Mouse (Mus musculus) gastrocnemius, postnatal 36 days (tissue): ENCODE results near the gene Ak2. TPM values are rescaled to one million over a fixed set of nuclear protein-coding genes. Genes with fewer than 3 reads are reported as not detected.
A peak's percentile ranks its signal among the peaks of the same experiment; 100 is the strongest.

Source experiments
- DNase-seq, 2 experiments: peaks; one replicate each; pipeline ENCODE4 v3.0.0; 2022
- intact Hi-C: fragments of 180-260 bp; cut with DNase I; formaldehyde crosslinking; loops from one replicate; pipeline ENCODE4 v1.15.1; 2025
- total RNA-seq, 2 experiments: library from RNA; stranded (reverse); gene quantifications; 2 replicates each; pipeline ENCODE4 v1.2.3; 2021

The Ak2 gene
- total RNA-seq, 2 experiments from 2014 or later: 28.1 to 34.1 TPM

- no peak for DNase-seq
- intact Hi-C loops: loop anchor here (2.0 kb wide), 1 partner anchor 116 kb away; no protein-coding TSS in a partner anchor
Measured at GRCm38 (mm10) chr4:128970417-128970807, 21.3 kb upstream of the Ak2 start.

- DNase-seq: peak; percentile 54 to 73
- intact Hi-C loops: loop anchor here (2.0 kb wide), 1 partner anchor 116 kb away; no protein-coding TSS in a partner anchor
Measured at GRCm38 (mm10) chr4:128971065-128971694, 20.6 kb upstream of the Ak2 start.

DNA sequence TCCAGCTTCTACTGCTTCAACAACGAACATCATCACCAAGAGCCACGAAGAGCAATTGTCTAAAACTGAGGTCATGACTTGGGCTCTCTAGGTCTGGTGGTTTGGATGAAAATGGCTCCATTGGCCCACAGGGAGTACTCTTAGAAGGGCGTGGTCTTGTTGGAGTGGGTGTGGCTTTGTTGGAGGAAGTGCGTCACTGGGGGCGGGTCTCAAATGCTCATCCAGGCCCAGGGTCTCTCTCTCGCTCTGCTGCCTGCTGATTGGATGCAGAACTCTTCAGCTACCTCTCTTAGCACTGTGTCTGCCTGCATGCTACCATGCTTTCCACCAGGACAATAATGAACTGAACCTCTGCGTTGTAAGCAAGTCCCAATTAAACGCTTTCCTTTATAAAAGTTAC lies 17.1 kb upstream of the Ak2 start:
- no peak for DNase-seq
- intact Hi-C loops: no loop called here

DNA sequence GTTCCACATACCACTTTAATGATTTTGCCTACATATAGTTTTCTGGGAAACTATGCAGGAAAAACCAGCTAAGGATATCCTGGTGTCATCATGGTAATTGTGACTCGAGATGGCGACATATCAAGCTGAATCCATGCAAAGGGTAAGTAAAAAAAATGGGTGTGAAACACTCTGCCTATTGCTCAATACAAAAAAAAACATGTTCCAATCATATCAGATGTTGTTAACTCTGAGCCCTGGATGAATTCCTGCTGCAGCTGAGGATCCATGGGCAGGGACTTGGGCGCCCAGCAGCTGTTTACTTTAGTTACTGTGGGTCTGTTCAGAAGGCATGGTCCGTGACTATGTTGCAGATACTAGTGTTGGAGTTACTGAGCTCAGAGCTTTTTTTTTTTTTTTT lies 15.2 kb upstream of the Ak2 start:
- no peak for DNase-seq
- intact Hi-C loops: no loop called here

DNA sequence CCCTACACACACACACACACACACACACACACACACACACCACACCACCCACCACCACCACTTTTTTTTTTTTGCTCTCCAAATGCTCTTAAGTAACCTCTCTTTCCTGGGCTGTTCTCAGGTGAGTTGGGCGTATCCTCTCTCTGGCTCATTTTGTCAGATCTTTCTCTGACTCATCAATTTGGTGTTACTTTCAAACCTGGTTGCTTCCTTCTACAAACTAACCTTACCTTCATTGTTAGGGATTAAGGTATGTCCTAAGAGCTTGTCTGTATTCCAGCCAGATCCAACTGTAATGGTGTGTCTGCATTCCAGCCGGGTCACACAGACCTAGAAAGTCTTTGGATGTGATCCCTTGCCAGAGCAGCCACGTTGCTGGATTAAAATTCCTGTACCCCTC lies 14.5 kb upstream of the Ak2 start:
- intact Hi-C loops: no loop called here
- DNase-seq: no peak

- intact Hi-C loops: no loop called here
- DNase-seq: no peak
Measured at GRCm38 (mm10) chr4:128978634-128979033, 13.1 kb upstream of the Ak2 start.

DNA sequence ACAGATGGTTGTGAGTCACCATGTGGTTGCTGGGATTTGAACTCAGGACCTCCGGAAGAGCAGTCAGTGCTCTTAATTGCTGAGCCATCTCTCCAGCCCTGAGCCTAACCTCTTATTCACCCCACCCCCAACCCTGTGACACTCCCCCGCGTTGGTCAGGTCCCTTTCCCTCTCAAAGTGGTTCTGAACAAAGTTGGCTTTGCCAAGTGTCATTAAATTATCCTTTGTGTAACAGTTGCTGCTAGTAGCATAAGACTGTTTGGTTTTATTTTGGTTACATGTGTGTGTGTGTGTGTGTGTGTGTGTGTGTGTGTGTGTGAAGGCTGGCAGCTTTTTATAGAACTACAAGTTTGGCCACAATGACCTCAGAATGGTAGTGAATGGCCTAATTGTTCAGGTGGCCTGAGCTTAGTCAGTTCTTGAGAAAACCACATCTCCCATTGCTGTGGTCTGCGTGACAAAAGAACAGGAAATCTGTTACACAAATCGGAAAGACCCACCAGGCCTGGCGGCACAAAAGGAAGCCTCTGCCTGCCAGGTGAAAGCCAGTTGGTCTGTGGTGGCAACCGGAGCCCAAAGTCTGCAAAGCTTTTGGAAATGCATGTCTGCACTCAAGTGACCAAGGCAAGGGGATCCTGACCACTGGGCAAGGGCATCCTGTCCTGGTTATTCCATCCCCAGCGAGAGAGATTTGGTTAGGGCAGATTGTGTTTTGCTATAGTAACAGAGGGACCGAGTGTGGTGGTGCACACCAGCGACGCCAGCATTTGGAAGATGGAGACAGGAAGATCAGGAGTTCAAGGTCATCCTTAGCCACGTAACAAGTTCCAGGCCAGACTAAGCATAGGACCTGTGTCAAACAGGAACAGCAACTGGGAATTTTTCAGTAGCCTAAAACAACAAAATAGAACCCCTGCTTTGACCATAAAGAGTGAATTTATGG lies 10.6 kb upstream of the Ak2 start:
- no peak for DNase-seq
- intact Hi-C loops: no loop called here

DNA sequence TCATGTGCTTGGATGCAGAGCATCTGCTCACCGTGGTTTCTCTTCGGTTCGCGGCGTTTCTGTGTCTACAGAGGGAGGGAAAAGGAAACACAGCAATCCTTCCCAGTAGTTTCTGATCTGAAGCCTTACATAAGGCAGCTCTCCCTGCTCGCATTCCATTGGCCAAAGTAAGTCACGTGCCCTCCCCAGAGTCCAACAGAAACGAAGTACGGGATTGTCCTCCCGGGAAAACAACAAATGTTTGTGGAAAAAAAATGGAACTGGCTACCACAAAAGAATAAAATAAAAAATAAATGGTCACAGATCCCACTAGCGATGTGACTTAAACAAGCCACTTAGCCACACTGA lies 10.0 kb upstream of the Ak2 start:
- intact Hi-C loops: no loop called here

DNA sequence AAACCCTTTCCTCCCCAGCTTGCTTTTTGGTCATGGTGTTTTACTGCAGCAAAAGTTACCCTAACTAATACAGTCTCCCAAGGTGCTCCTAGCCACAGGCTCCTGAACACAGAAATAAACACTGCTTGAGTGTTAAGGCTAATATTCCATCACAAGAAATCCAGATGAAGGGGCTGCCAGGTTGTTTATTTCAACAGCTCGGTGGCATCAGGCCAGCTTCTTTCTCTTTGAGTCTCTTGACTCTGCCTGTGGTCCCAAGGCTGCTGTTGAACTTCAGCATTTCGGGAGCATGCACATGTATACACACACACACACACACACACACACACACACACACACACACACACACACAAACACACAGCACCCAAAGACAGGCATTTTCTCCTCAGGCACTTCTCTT lies 8.6 kb upstream of the Ak2 start:
- no peak for DNase-seq
- intact Hi-C loops: no loop called here

More for the DNA sequence above, 10.0 kb upstream of the Ak2 start:
- DNase-seq: no peak

GRCm38 (mm10) chr4:128983656-128984055 lies 8.1 kb upstream of the Ak2 start:
- DNase-seq: no peak
- intact Hi-C loops: no loop called here

DNA sequence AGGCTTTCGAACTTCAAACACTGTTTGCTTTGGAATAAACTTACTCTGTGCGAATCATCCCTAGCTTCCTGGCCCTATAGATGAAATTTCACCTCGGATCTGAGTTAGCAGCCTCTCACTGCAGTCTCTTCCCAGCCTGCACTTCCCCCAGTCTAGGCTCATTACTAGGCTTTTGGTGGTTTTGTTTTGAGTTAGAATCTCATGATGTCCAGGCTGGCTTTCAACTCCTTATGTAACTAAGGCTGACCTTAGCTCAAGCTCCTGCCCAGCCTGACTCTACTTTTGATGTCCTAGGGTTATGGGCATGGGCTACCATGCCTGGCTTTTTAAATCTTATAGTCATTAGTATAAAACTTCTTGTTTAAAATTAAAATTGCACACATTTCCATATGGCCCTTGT lies 7.2 kb upstream of the Ak2 start:
- intact Hi-C loops: no loop called here
- DNase-seq: no peak

- intact Hi-C loops: no loop called here
- no peak for DNase-seq
Measured at GRCm38 (mm10) chr4:128988911-128989310, 2.8 kb upstream of the Ak2 start.

DNA sequence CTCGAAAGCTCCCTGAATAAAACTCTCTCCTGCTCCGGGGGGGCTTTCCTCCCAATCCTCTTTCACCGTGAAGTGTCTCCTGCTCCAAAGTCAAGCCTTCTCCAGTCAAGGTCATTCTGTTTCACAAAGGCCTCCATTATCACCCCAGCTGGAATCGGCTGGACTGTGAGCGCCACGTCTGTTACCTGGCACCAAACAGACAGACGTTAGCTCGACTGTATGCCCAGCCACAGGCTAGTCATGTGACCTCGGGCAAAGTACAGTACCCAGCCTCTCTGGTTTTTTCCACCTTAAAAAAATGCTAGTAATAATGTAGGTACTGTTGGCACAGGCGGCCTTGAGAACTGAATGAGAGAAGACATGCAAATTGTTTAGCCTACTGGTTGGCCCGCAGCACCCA lies 2.1 kb upstream of the Ak2 start:
- intact Hi-C loops: no loop called here
- DNase-seq: no peak

GRCm38 (mm10) chr4:128992176-128992575 lies 418 bp downstream of the Ak2 start:
- intact Hi-C loops: no loop called here

GRCm38 (mm10) chr4:128993025-128993662 lies 1.4 kb downstream of the Ak2 start:
- intact Hi-C loops: no loop called here
- DNase-seq: peak; percentile 89 to 93

More at GRCm38 (mm10) chr4:128992176-128992575, 418 bp downstream of the Ak2 start:
- no peak for DNase-seq

DNA sequence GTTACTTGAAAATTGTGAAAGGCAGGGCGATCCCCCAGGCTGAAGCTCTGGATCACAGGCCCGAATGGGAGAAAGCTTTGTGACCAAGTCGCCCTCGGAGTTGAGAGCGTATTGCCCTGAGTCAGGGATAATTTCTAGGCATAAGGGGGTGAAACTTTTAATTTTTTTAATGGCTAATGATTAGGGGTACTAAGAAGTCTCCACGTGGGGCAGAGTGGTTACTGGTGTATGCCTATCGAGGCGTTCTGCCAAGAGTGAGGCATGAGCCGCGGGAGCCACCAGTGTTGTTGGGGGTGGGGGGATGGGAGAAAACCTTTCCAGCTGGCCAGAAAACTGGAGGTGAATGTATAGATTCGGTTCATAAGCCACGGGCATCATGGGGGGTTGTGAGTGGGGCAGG lies 1.9 kb downstream of the Ak2 start:
- DNase-seq: no peak
- intact Hi-C loops: no loop called here

DNA sequence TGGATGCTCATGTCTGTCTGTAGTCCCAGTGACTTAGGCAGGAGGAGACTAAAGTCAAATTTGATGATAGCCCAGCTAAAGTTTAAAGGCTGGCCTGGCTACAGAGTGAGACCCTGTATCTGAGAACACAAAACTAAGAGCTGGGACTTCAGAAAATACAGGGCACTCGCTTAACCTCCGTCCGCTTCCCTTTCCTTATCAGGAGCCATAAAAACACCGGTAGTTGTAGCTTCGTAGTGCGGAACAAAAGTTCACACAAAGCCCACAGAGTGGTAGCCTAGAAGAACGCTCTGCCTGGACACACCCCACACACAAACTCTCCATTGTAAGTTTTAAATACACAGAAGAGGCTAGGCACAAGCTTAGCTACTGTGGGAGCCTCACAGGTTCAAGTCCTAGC lies 3.5 kb downstream of the Ak2 start:
- DNase-seq: no peak
- intact Hi-C loops: no loop called here

DNA sequence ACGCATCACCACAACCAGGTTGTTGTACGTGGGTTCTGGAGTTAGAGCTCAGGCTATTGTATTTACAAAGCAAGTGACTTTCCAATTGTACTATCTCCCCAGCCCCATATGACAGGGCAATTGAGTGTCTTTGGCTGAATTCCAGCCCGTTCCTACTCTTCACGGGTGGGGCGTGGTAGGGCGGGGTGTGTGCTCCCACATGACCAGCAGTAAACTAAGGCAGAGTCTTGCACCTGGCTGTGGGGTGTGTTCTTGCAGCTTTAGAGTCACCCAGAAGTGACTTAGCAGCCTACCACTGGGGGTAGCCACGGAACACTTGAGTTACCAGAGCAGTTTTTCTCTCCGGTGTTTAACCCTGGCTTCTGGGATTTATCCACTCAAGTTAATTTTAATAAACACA lies 5.5 kb downstream of the Ak2 start:
- no peak for DNase-seq

GRCm38 (mm10) chr4:128998401-128998800 lies 6.6 kb downstream of the Ak2 start:
- intact Hi-C loops: no loop called here

More for the DNA sequence above, 5.5 kb downstream of the Ak2 start:
- intact Hi-C loops: no loop called here

GRCm38 (mm10) chr4:129000786-129001185 lies 9.0 kb downstream of the Ak2 start:
- intact Hi-C loops: no loop called here
- no peak for DNase-seq

More at GRCm38 (mm10) chr4:128998401-128998800, 6.6 kb downstream of the Ak2 start:
- no peak for DNase-seq

- intact Hi-C loops: no loop called here
- no peak for DNase-seq
Measured at GRCm38 (mm10) chr4:129003720-129004119, 12.0 kb downstream of the Ak2 start.
